Mouse (Mus musculus) cerebellum, adult 2 months (tissue): Measurements from ENCODE around the gene Ehd2.

Experiments
- CTCF ChIP-seq: fragments of 200-500 bp; IDR thresholded peaks from 2 replicates; pipeline ENCODE4 v1.5.1; 2011; ENCODE audit warnings: low read depth, mild to moderate bottlenecking, control low read depth, low read length, moderate library complexity, borderline replicate concordance; ENCODE audit not compliant: insufficient read depth
- POLR2A ChIP-seq: fragments of 200-500 bp; IDR thresholded peaks from 2 replicates; pipeline ENCODE4 v1.6.1; 2011; ENCODE audit warnings: low read length, control low read depth, borderline replicate concordance; ENCODE audit not compliant: insufficient read depth

DNA sequence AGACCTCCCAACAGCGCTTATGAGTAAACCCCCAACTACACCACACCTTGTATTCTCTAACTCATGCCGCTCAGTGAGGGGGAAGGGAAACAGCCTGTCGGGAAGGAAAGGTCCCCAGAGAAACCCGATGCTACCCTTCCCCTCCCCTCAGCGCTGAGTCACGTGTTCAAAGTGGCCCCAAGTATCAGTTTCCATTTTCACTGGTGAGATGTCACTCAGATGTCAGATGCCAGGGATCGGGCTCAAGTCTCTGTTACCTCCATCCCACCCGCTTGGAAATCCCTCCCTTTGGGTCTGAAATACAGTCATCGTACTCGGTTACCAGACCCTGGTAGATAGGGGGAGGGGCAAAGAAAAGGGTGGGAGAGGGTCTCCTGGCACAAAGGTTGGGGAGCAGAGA is 45.6 kb downstream of the Ehd2 start:
- TF ChIP-seq CTCF (no peak), POLR2A (no peak)
